Mouse (Mus musculus): Measurements from ENCODE around the gene Gcnt4. TPM values are rescaled to one million over a fixed set of nuclear protein-coding genes. Genes with fewer than 3 reads are reported as not detected.
"Not testable (repeated sequence)": the region's sequence is repeated elsewhere in the genome, so short reads cannot be mapped to it uniquely, and the experiment has no call there.

Gcnt4 gene
- under 1 TPM; 0.30 to 0.36 TPM for total RNA-seq (2021)

- intact Hi-C loops (cut with DNase I): loop anchor here (2.0 kb wide), 1 partner anchor 85 kb away; no protein-coding TSS in a partner anchor
- DNase-seq: peak; percentile 61 to 69
Observed at GRCm38 (mm10) chr13:96923999-96924961, at the start of gene Gcnt4. TSS of gene Gcnt4 (plus strand) at chr13:96924689.

- intact Hi-C loops (cut with DNase I): no loop called here
- DNase-seq: no peak
Observed at GRCm38 (mm10) chr13:96878220-96879057, 46.0 kb upstream of the Gcnt4 start.

GRCm38 (mm10) chr13:96884534-96884933, 40.0 kb upstream of the Gcnt4 start:
- intact Hi-C loops (cut with DNase I): no loop called here
- DNase-seq: no peak

- DNase-seq: no peak
- intact Hi-C loops (cut with DNase I): no loop called here
Observed at GRCm38 (mm10) chr13:96889985-96890384, 34.5 kb upstream of the Gcnt4 start.

- no peak for DNase-seq
- intact Hi-C loops (cut with DNase I): no loop called here
Observed at GRCm38 (mm10) chr13:96895144-96895543, 29.3 kb upstream of the Gcnt4 start.

GRCm38 (mm10) chr13:96906717-96907116, 17.8 kb upstream of the Gcnt4 start:
- intact Hi-C loops (cut with DNase I): no loop called here
- no peak for DNase-seq

GRCm38 (mm10) chr13:96911202-96911601, 13.3 kb upstream of the Gcnt4 start:
- DNase-seq: no peak
- intact Hi-C loops (cut with DNase I): no loop called here

- intact Hi-C loops (cut with DNase I); DNase-seq: not testable (repeated sequence)
Observed at GRCm38 (mm10) chr13:96923134-96923533, 1.4 kb upstream of the Gcnt4 start.

- DNase-seq: peak; percentile 23 to 27
- intact Hi-C loops (cut with DNase I): loop anchor here (2.0 kb wide), 1 partner anchor 84 kb away; no protein-coding TSS in a partner anchor
Observed at GRCm38 (mm10) chr13:96924985-96925745, 676 bp downstream of the Gcnt4 start.

- DNase-seq: no peak
Observed at GRCm38 (mm10) chr13:96925991-96926725, 1.7 kb downstream of the Gcnt4 start.

GRCm38 (mm10) chr13:96927781-96928180, 3.3 kb downstream of the Gcnt4 start:
- DNase-seq: no peak
- intact Hi-C loops (cut with DNase I): no loop called here

More at GRCm38 (mm10) chr13:96925991-96926725, 1.7 kb downstream of the Gcnt4 start:
- intact Hi-C loops (cut with DNase I): loop anchor here (2.0 kb wide), 1 partner anchor 83 kb away; no protein-coding TSS in a partner anchor

- DNase-seq: no peak
- intact Hi-C loops (cut with DNase I): no loop called here
Observed at GRCm38 (mm10) chr13:96928432-96929039, 4.0 kb downstream of the Gcnt4 start.

- intact Hi-C loops (cut with DNase I): no loop called here
- DNase-seq: no peak
Observed at GRCm38 (mm10) chr13:96932745-96933144, 8.3 kb downstream of the Gcnt4 start.

GRCm38 (mm10) chr13:96933367-96933766, 8.9 kb downstream of the Gcnt4 start:
- intact Hi-C loops (cut with DNase I): no loop called here
- DNase-seq: no peak

- intact Hi-C loops (cut with DNase I): no loop called here
Observed at GRCm38 (mm10) chr13:96936173-96936777, 11.8 kb downstream of the Gcnt4 start.

GRCm38 (mm10) chr13:96937059-96937558, 12.6 kb downstream of the Gcnt4 start:
- no peak for DNase-seq
- intact Hi-C loops (cut with DNase I): no loop called here

More at GRCm38 (mm10) chr13:96936173-96936777, 11.8 kb downstream of the Gcnt4 start:
- DNase-seq: no peak

GRCm38 (mm10) chr13:96939680-96940079, 15.2 kb downstream of the Gcnt4 start:
- intact Hi-C loops (cut with DNase I): no loop called here
- DNase-seq: no peak

- DNase-seq; intact Hi-C loops (cut with DNase I): not testable (repeated sequence)
Observed at GRCm38 (mm10) chr13:96941481-96941880, 17.0 kb downstream of the Gcnt4 start.
